Mouse (Mus musculus): Measurements from ENCODE around the gene Rnf166. TPM values are rescaled to one million over a fixed set of nuclear protein-coding genes. Genes with fewer than 3 reads are reported as not detected.

Gene Rnf166
- polyA plus RNA-seq, 1 experiment from 2014 or later, result 37.1 TPM

DNA sequence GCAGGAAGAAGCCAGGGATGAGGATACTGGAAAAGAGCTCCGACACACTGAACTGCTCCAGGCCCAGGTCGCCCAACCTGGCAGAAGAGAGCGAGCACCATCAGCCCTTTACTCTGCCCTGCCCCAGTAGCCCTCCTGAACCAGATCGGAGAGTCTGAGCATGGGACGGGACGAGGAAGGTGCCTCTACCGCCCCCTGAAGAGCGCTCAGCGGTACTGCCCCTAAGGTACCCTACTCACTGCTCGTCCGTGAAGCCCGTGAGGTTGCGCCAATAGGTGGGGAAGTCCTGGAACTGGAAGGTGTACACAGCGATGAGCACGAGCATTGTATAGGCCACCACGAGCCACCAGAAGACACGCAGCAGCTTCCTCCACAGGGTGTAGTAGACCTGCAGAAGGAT, 22.0 kb upstream of the Rnf166 start:
- Histone ChIP-seq H3K36me3 (no peaks in the 10 kb centered on the region), H3K4me2 (no peak overlapping the region), H3K27ac (no peak overlapping the region), H3K27me3 (no peaks in the 10 kb centered on the region), H3K4me3 (no peak overlapping the region), H3K9ac (no peak overlapping the region), H3K9me3 (no peaks in the 10 kb centered on the region), H3K4me1 (replicated peaks) (0 out of 2 replicates have a peak, but pooled peaks cover 3% of the 10 kb centered on the region)
- ATAC-seq (ENCODE audit: low FRiP score), result no peak
- WGBS, result 69% methylated on average over 17 of the region's 17 CpGs

DNA sequence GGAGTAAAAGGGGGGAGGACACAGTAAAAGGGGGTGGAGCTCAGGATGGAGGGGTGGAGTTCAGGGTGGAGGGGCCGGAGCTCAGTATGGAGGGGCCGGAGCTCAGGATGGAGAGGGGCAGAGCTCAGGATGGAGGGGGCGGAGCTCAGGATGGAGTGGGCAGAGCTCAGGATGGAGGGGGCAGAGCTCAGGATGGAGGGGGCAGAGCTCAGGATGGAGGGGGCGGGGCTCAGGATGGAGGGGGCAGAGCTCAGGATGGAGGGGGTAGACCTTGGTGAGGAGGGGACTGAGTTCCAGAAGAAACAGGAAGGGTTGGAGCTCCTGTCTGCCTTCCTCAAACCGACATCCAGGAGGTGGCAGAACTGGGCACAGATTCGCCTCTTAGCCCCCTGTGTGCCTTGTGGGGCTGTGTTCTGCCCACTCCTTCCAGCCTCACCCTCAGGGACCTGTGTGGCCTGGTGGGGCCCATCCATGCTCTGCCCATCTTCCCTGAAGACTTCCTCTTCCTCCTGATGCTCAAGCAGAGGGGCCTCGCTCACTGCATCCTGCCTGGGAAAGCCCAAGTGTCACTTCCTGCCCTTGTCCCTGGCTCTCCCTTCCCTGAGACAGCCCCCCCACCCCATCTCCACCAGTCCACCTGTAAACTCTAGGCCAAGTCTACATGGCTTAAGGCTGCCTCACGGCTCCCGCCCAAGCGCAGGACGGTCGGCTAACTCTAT, 21.3 kb upstream of the Rnf166 start:
- H3K27me3 ChIP-seq, result no peaks in the 10 kb centered on the region
- no peak overlapping the region for H3K4me2 ChIP-seq
- no peak overlapping the region for H3K9ac ChIP-seq
- no peak overlapping the region for H3K27ac ChIP-seq
- no peak overlapping the region for H3K4me3 ChIP-seq
- H3K36me3 ChIP-seq, result no peaks in the 10 kb centered on the region
- 0 out of 2 replicates have a peak, but pooled peaks cover 3% of the 10 kb centered on the region for H3K4me1 ChIP-seq (replicated peaks)
- H3K9me3 ChIP-seq, result no peaks in the 10 kb centered on the region
- WGBS, result 88% methylated on average over 12 of the region's 12 CpGs
- no peak for ATAC-seq (ENCODE audit: low FRiP score)

DNA sequence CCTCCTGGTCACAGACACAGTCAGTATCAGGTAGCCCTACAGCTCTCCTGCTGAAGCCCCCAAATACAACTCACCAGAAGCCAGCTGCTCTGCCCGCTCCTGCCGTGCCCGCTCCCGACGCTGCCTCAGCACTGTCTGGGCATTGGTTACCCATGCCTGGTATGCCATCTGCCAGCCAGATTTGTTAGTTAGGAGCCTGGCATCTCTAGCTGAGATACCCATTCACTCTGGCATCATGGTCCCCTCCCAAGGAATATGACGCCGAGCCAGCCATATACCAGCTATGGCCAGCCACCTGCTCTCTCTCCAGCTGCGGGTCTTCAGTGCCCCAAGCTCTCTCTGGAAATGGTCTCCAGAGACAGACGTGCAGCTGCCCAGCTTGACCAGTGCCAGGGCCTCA, 12.5 kb upstream of the Rnf166 start:
- no peak overlapping the region for H3K9ac ChIP-seq
- WGBS, result 90% methylated on average over 9 of the region's 9 CpGs
- ATAC-seq (ENCODE audit: low FRiP score), result no peak
- no peaks in the 10 kb centered on the region for H3K4me1 ChIP-seq (replicated peaks)
- H3K9me3 ChIP-seq, result no peaks in the 10 kb centered on the region
- no peak overlapping the region for H3K27ac ChIP-seq
- H3K4me3 ChIP-seq, result no peak overlapping the region
- no peaks in the 10 kb centered on the region for H3K27me3 ChIP-seq
- no peak overlapping the region for H3K4me2 ChIP-seq
- peaks cover 17% of the 10 kb centered on the region for H3K36me3 ChIP-seq

DNA sequence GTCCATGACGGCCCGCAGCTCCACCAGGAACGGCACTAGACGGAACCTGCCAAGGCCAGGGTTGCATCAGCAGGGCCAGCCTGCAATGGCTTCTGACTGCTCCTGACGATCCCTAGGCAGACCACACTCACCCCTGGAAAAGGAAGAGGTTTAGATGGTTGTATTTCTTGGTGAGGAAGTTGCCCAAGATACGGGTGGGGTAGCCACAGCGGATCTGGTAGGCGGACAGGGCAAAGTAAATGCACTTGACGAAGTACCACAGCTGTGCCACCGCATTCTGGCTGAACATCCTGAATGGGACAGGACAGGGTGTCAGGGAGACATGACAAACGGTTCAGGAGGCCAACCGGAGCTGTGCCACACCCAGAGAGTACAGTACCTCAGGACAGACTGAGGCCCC, 9.0 kb upstream of the Rnf166 start:
- WGBS, result 90% methylated on average over 12 of the region's 12 CpGs
- no peak for ATAC-seq (ENCODE audit: low FRiP score)
- peaks cover 51% of the 10 kb centered on the region for H3K36me3 ChIP-seq

DNA sequence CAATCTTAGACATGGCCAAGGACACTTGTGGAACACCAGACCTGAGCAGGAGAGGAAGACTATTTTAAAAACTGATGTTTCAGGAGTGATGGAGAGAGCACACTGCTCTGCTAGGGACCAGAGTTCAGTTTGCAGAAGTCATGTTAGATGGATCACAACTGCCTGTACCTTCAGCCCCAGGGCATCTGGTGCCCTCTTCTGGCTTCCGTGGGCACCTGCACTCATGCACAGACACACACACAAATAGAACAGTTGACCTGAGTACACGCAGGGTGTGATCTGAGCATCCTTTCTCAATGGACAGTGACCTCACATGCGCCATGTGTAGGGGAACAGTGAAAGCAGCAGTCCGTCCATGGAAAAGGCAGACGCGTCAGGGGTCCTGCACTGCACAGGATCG, 8.0 kb upstream of the Rnf166 start:
- H3K4me3 ChIP-seq, result no peak overlapping the region
- no peaks in the 10 kb centered on the region for H3K27me3 ChIP-seq
- H3K36me3 ChIP-seq, result peaks cover 60% of the 10 kb centered on the region
- H3K9ac ChIP-seq, result no peak overlapping the region
- no peak overlapping the region for H3K27ac ChIP-seq
- H3K9me3 ChIP-seq, result no peaks in the 10 kb centered on the region
- ATAC-seq (ENCODE audit: low FRiP score), result no peak
- WGBS, result 95% methylated on average over 7 of the region's 7 CpGs
- H3K4me2 ChIP-seq, result no peak overlapping the region
- H3K4me1 ChIP-seq (replicated peaks), result no peaks in the 10 kb centered on the region

More for the DNA sequence above, 9.0 kb upstream of the Rnf166 start:
- Histone ChIP-seq H3K9ac (no peak overlapping the region), H3K4me2 (no peak overlapping the region), H3K27ac (no peak overlapping the region), H3K4me1 (replicated peaks) (no peaks in the 10 kb centered on the region), H3K27me3 (no peaks in the 10 kb centered on the region), H3K9me3 (no peaks in the 10 kb centered on the region), H3K4me3 (no peak overlapping the region)

DNA sequence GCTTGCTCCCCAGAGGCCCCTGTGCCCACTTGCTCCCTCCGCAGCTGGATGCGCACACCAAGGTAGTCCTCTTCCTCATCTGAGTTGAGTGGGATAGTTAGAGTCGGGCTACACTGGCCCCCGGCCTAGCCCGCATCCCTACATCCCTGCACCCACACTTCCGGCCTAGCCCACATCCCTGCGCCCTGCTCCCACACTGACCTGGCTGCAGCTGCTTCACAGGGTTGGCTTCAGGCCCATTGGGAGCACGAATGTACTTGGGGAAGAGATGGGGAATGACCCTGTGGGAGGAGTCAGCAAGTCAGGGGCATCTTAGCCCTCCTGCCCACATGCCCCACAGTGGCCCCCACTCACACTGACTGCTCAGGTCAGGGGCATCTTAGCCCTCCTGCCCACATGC, 6.6 kb upstream of the Rnf166 start:
- no peak overlapping the region for H3K27ac ChIP-seq
- H3K9me3 ChIP-seq, result no peaks in the 10 kb centered on the region
- no peaks in the 10 kb centered on the region for H3K27me3 ChIP-seq
- H3K4me1 ChIP-seq (replicated peaks), result peaks cover 2% of the 10 kb centered on the region
- peaks cover 74% of the 10 kb centered on the region for H3K36me3 ChIP-seq
- no peak overlapping the region for H3K4me2 ChIP-seq
- WGBS, result 97% methylated on average over 8 of the region's 8 CpGs
- H3K4me3 ChIP-seq, result no peak overlapping the region
- no peak overlapping the region for H3K9ac ChIP-seq
- ATAC-seq (ENCODE audit: low FRiP score), result no peak

DNA sequence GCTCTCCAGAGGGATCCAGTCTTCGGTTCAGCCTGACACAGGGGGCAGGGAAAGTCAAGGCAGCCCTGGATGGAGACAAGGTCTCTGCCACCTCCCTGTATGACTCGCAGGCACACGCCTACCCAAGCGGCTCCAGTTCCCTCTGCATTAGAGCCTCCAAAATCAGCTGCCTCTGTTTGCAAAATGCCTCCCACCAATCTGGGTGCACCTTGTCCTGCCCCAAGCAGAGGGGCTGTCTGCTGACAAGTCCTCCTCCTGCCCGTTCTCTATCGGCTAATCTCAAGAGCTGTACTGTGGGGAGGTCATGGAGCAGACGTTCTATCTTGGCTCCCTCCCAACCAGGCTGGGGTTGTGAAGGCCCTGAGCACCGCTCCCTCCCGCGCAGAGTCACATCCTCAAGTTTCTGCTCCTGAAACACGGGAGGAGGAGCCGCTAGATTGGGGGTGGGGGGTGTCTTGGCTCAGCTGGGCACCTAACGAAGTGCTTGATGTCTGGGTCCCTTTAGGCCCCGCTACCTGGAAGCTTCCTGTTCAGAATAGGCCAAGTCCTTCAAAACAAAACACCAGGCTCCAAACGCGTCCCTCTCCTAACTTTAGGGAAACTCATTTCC, 808 bp downstream of the Rnf166 start:
- Histone ChIP-seq H3K9me3 (no peaks in the 10 kb centered on the region), H3K4me3 (peak overlapping the region; percentile 97), H3K4me2 (peak overlapping the region; percentile 98), H3K27ac (peak overlapping the region; percentile 88; the same call in 1 of the 2 replicates), H3K4me1 (replicated peaks) (peaks cover 29% of the 10 kb centered on the region), H3K9ac (peak overlapping the region; percentile 97), H3K27me3 (no peaks in the 10 kb centered on the region), H3K36me3 (peaks cover 55% of the 10 kb centered on the region)
- WGBS, result 16% methylated on average over 16 of the region's 16 CpGs
- 0 out of 2 replicates have a peak, but pooled peaks have one; percentile 4 for ATAC-seq (ENCODE audit: low FRiP score)

DNA sequence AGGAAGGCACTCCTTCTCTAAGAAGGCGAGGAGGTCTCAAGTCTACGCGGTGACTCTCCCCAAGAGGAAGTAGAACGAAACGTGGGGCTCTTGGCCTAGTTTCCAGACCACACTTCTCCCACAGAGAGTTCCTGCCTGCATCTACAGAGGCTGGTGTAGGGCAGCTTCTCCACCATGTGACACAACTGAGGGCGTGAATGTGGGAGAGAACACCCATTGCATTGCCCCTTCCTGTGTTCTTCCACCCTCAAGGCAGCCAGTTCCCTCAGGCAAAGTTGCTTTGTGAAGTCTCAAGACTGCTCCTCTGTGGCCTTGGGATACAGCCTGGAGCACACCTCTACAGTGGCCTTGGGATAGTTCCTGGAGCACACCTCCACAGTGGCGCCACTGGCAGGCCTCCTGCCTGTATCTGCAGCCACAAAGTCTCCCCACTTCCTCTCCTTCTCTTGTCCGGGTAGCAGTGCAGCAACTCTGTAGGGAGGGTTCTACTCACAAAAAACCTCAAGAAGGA, 1.9 kb downstream of the Rnf166 start:
- 94% methylated on average over 8 of the region's 8 CpGs for WGBS
- Histone ChIP-seq H3K4me3 (no peak overlapping the region), H3K27ac (no peak overlapping the region), H3K4me1 (replicated peaks) (peaks cover 29% of the 10 kb centered on the region), H3K9me3 (no peaks in the 10 kb centered on the region), H3K36me3 (peaks cover 55% of the 10 kb centered on the region), H3K9ac (no peak overlapping the region), H3K27me3 (no peaks in the 10 kb centered on the region), H3K4me2 (no peak overlapping the region)
- ATAC-seq (ENCODE audit: low FRiP score), result no peak

DNA sequence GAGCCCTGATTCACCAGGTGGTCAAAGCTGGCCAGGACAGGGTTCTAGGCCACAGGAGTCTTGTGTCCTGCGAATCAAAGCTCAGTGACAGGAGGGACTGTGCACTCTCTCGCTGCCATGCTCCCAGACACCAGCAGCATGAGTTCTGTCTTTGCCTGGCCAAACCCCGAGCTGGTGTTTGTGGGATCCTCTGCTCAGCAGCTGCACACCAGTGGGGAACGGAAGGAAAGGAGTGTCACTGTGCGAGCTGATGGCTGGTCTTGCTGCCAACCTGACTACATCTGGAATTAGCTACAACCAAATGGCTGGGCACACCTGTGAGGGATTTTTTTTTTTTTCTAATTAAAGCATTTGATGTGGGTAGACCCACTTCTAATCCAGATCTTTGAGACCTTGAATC, 5.2 kb downstream of the Rnf166 start:
- Histone ChIP-seq H3K4me2 (no peak overlapping the region), H3K4me1 (replicated peaks) (peaks cover 16% of the 10 kb centered on the region), H3K27ac (no peak overlapping the region), H3K27me3 (no peaks in the 10 kb centered on the region), H3K9me3 (no peaks in the 10 kb centered on the region), H3K9ac (0 out of 2 replicates have a peak overlapping the region, but pooled peaks have one; percentile 3), H3K4me3 (no peak overlapping the region), H3K36me3 (peaks cover 70% of the 10 kb centered on the region)
- ATAC-seq (ENCODE audit: low FRiP score), result no peak
- 84% methylated on average over 5 of the region's 5 CpGs for WGBS

DNA sequence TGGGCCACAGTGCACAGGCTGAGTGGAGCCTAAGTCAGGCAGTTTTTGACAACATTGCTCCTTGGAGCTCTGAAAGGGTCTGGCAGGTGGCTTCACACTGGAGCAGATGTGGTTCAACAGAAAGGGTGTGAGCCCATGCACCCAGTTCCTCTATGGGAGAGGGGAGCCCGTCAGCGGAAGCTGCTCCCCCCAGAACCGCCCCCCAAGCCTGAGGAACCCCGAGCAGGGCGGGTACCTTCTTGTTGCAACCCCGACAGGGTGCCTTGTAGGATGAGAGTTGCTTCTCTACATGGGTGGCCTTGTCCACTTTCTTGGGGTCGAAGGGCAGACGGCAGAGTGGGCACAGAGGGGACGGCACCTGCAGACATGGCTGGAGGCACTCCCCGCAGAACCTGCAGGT, 5.9 kb downstream of the Rnf166 start:
- 85% methylated on average over 10 of the region's 10 CpGs for WGBS
- Histone ChIP-seq H3K27ac (no peak overlapping the region), H3K4me3 (no peak overlapping the region), H3K9ac (no peak overlapping the region), H3K9me3 (no peaks in the 10 kb centered on the region), H3K4me2 (no peak overlapping the region), H3K27me3 (no peaks in the 10 kb centered on the region), H3K36me3 (peaks cover 76% of the 10 kb centered on the region), H3K4me1 (replicated peaks) (peaks cover 12% of the 10 kb centered on the region)
- no peak for ATAC-seq (ENCODE audit: low FRiP score)

DNA sequence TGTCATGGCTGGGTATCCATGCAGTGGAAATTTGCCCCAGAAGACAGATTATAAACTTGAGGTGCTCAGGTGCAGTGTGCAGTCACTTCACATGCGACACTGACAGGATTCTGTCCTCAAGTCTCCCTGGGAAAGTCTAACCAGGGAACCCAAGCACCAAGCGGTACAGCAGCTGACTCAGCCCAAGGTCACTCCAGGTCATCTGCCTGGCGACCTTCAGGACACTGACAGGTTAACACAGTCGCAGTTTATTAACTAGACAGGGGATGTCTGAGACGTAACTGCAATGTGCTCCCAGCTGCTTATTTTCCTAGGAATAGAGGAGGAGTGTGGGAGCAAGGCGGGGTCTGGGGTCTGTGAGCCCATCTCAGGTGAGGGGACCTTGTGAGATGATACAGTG, 6.5 kb downstream of the Rnf166 start:
- H3K36me3 ChIP-seq, result peaks cover 76% of the 10 kb centered on the region

DNA sequence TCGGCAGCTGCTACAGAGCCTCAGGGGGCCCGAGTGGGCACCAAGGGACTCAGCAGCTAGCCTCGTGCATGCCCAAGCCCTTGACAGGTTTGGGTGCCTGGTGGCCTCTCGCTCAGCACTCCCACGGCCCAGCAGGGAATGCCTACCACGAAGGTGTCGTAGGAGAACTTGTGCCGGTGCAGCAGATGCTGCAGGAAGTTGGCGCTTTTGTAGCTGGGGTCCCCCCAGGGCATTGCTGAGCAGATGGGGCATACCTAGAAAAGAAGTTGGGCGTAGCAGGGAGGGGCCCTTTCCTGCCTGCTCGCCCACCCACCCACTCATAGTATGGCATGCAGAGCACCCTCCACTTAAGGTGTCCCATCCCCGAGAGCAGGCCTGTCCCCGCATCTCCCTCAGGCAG, 8.0 kb downstream of the Rnf166 start:
- H3K27ac ChIP-seq, result no peak overlapping the region
- H3K4me1 ChIP-seq (replicated peaks), result no peaks in the 10 kb centered on the region
- ATAC-seq (ENCODE audit: low FRiP score), result no peak
- peaks cover 63% of the 10 kb centered on the region for H3K36me3 ChIP-seq
- H3K4me2 ChIP-seq, result no peak overlapping the region
- H3K4me3 ChIP-seq, result no peak overlapping the region
- 94% methylated on average over 13 of the region's 13 CpGs for WGBS
- no peak overlapping the region for H3K9ac ChIP-seq
- no peaks in the 10 kb centered on the region for H3K9me3 ChIP-seq
- H3K27me3 ChIP-seq, result peaks cover 15% of the 10 kb centered on the region

More for the DNA sequence above, 6.5 kb downstream of the Rnf166 start:
- no peak overlapping the region for H3K27ac ChIP-seq
- no peak overlapping the region for H3K4me3 ChIP-seq
- H3K4me2 ChIP-seq, result no peak overlapping the region
- H3K9ac ChIP-seq, result no peak overlapping the region
- ATAC-seq (ENCODE audit: low FRiP score), result no peak
- H3K4me1 ChIP-seq (replicated peaks), result peaks cover 7% of the 10 kb centered on the region
- H3K27me3 ChIP-seq, result no peaks in the 10 kb centered on the region
- WGBS, result 86% methylated on average over 6 of the region's 6 CpGs
- H3K9me3 ChIP-seq, result no peaks in the 10 kb centered on the region

DNA sequence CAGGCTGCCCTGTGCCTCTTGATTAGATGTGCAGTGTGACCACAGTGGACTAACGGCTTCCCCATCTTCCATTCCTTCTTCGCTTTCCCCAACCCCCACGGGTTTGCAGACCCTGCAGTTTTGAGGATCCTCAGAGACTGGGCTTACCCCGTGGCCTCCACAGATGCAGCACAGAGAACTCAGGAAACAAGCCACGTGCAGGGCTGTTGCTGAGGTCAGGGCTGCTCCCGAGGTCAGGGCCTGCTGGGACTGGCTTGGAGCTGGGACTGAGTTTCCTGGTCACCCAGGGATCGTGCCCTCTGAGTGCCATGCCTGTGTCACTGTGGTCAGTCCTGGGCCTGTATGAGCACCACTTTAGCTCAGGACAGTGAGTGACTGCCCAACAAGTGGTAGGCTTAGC, 10.9 kb downstream of the Rnf166 start:
- H3K4me3 ChIP-seq, result no peak overlapping the region
- H3K36me3 ChIP-seq, result peaks cover 48% of the 10 kb centered on the region
- H3K9me3 ChIP-seq, result no peaks in the 10 kb centered on the region
- H3K27ac ChIP-seq, result no peak overlapping the region
- WGBS, result 75% methylated on average over 7 of the region's 7 CpGs
- H3K4me2 ChIP-seq, result no peak overlapping the region
- no peak overlapping the region for H3K9ac ChIP-seq
- H3K4me1 ChIP-seq (replicated peaks), result peaks cover 13% of the 10 kb centered on the region
- peaks cover 43% of the 10 kb centered on the region for H3K27me3 ChIP-seq
- no peak for ATAC-seq (ENCODE audit: low FRiP score)

Data from hindbrain, embryonic 13.5 days (tissue).